22 mouse cellular contexts compared by ENCODE assay signal in genomic region chr10:119644289-119644688, GRCm38 (mm10).
A peak's percentile ranks its signal among the peaks of the same experiment; 100 is the strongest.
DNase-seq lines count a peak whose midpoint lies in the region; ATAC-seq lines count a peak whose summit lies in the region.
"Had no signal": no experiment of that assay in that cellular context is flagged by ENCODE, and none has a peak within 500 bp of the region (broad histone marks: within the 10 kb centered on the region; RNA-seq: fewer than 3 reads in every experiment).

No protein-coding gene starts in this region.

- H3K27me3 ChIP-seq in hindbrain, embryonic 13.5 days, result no peaks in the 10 kb centered on the region
- no peaks in the 10 kb centered on the region for H3K27me3 ChIP-seq in hindbrain, embryonic 14.5 days (ENCODE audit: control insufficient read depth, insufficient read depth, low read length)
- no peaks in the 10 kb centered on the region for H3K27me3 ChIP-seq in embryonic facial prominence, embryonic 14.5 days (replicated peaks; ENCODE audit: control insufficient read depth, insufficient read depth, low read length)
- H3K27me3 ChIP-seq: embryonic facial prominence, embryonic 12.5 days; heart, embryonic 13.5 days; megakaryocyte, embryonic 14.5 days; Patski had no signal

- no peaks in the 10 kb centered on the region for H3K9me3 ChIP-seq in hindbrain, embryonic 13.5 days
- H3K9me3 ChIP-seq in hindbrain, embryonic 14.5 days (ENCODE audit: control insufficient read depth, low read length), result no peaks in the 10 kb centered on the region
- no peaks in the 10 kb centered on the region for H3K9me3 ChIP-seq in embryonic facial prominence, embryonic 14.5 days (ENCODE audit: control insufficient read depth, low read length)
- H3K9me3 ChIP-seq: embryonic facial prominence, embryonic 12.5 days; heart, embryonic 13.5 days had no signal

- peaks cover 29% of the 10 kb centered on the region for H3K4me1 ChIP-seq in hindbrain, embryonic 13.5 days (replicated peaks)
- peaks cover 8% of the 10 kb centered on the region; the same call in 1 of the 2 replicates for H3K4me1 ChIP-seq in hindbrain, embryonic 14.5 days (replicated peaks; ENCODE audit: control insufficient read depth, insufficient read depth, low read length)
- peaks cover 2% of the 10 kb centered on the region; the same call in 1 of the 2 replicates for H3K4me1 ChIP-seq in embryonic facial prominence, embryonic 14.5 days (ENCODE audit: control insufficient read depth, insufficient read depth, low read length)
- H3K4me1 ChIP-seq: megakaryocyte, embryonic 14.5 days had no signal

- H3K4me2 ChIP-seq in hindbrain, embryonic 13.5 days, result no peak overlapping the region
- H3K4me2 ChIP-seq in hindbrain, embryonic 14.5 days (replicated peaks), result no peak overlapping the region
- no peak overlapping the region for H3K4me2 ChIP-seq in embryonic facial prominence, embryonic 14.5 days (ENCODE audit: low read depth, low read length)
- H3K4me2 ChIP-seq: embryonic facial prominence, embryonic 12.5 days; heart, embryonic 13.5 days; liver, embryonic 11.5 days had no signal

- peak; percentile 18 to 36 for DNase-seq in cerebellum, postnatal 10 days
- DNase-seq in hindbrain, embryonic 14.5 days (ENCODE audit: low spot score), result no peak
- peak; percentile 38 for DNase-seq in embryonic facial prominence, embryonic 14.5 days (ENCODE audit: low spot score)
- peak; percentile 76 for DNase-seq in retina, embryonic 14.5 days (ENCODE audit: low spot score)
- DNase-seq in adrenal gland, adult (ENCODE audit: inconsistent age in 2 of 2, low spot score in 1 of 2), result no peak
- DNase-seq: adrenal gland, postnatal 14 days; cerebellum, adult 11 months; gastrocnemius, adult 2 months; kidney, adult 8-10 months; kidney, postnatal 14 days; lung, adult 2 months; right cerebral cortex, postnatal 4 days; thymus, postnatal 25 days had no signal

- no peak overlapping the region for H3K27ac ChIP-seq in hindbrain, embryonic 13.5 days
- H3K27ac ChIP-seq in hindbrain, embryonic 14.5 days, result no peak overlapping the region
- no peak overlapping the region for H3K27ac ChIP-seq in embryonic facial prominence, embryonic 14.5 days (replicated peaks; ENCODE audit: low read depth, low read length)
- H3K27ac ChIP-seq: gastrocnemius, adult 2 months; heart, embryonic 13.5 days had no signal

- peak overlapping the region; percentile 6 for H3K9ac ChIP-seq in hindbrain, embryonic 13.5 days
- no peak overlapping the region for H3K9ac ChIP-seq in hindbrain, embryonic 14.5 days
- H3K9ac ChIP-seq in embryonic facial prominence, embryonic 14.5 days (ENCODE audit: low read depth, low read length), result no peak overlapping the region
- H3K9ac ChIP-seq: embryonic facial prominence, embryonic 12.5 days; heart, embryonic 13.5 days had no signal

- no peak for ATAC-seq in cerebellum, adult (ENCODE audit: insufficient number of reproducible peaks, low FRiP score, low TSS enrichment)
- ATAC-seq in hindbrain, embryonic 13.5 days (ENCODE audit: low FRiP score), result no peak
- ATAC-seq in hindbrain, embryonic 14.5 days (ENCODE audit: low FRiP score), result no peak
- no peak for ATAC-seq in embryonic facial prominence, embryonic 14.5 days (ENCODE audit: low read depth)
- ATAC-seq in CD4-positive, CD25-positive, alpha-beta regulatory T cell, adult 4 months, result no peak
- ATAC-seq: Patski had no signal

- no peaks in the 10 kb centered on the region for H3K36me3 ChIP-seq in hindbrain, embryonic 13.5 days
- H3K36me3 ChIP-seq in hindbrain, embryonic 14.5 days (replicated peaks; ENCODE audit: control insufficient read depth, insufficient read depth), result no peaks in the 10 kb centered on the region
- H3K36me3 ChIP-seq in embryonic facial prominence, embryonic 14.5 days (ENCODE audit: control insufficient read depth, insufficient read depth, low read length), result no peaks in the 10 kb centered on the region
- H3K36me3 ChIP-seq: embryonic facial prominence, embryonic 12.5 days; heart, embryonic 13.5 days had no signal

- H3K4me3 ChIP-seq in hindbrain, embryonic 13.5 days, result no peak overlapping the region
- no peak overlapping the region for H3K4me3 ChIP-seq in hindbrain, embryonic 14.5 days (replicated peaks; ENCODE audit: low read length)
- H3K4me3 ChIP-seq in embryonic facial prominence, embryonic 14.5 days (ENCODE audit: low read depth, low read length), result no peak overlapping the region
- H3K4me3 ChIP-seq: embryonic facial prominence, embryonic 12.5 days; gastrocnemius, adult 2 months; heart, embryonic 13.5 days; megakaryocyte, embryonic 14.5 days; myocyte had no signal

- WGBS in hindbrain, embryonic 13.5 days, result 48% methylated on average over 5 of the region's 5 CpGs
- 38% methylated on average over 5 of the region's 5 CpGs for WGBS in hindbrain, embryonic 14.5 days
- WGBS in embryonic facial prominence, embryonic 14.5 days, result 38% methylated on average over 5 of the region's 5 CpGs

Comparison
In these comparisons a context has a peak if more than half of its experiments do, and no peak if none do; other contexts are left out.
1. DNase-seq: peak in cerebellum, postnatal 10 days (2 of 2), embryonic facial prominence, embryonic 14.5 days (single experiment) and retina, embryonic 14.5 days (single experiment); none in hindbrain, embryonic 14.5 days (single experiment) and adrenal gland, adult (0 of 2).